Mouse (Mus musculus) liver, embryonic 14.5 days (tissue): Measurements from ENCODE around the gene Fhit. TPM values are rescaled to one million over a fixed set of nuclear protein-coding genes. Genes with fewer than 3 reads are reported as not detected.

Source experiments
- ATAC-seq: fragments of 200-750 bp; cut with Nextera tagmentation; 2 replicates; pipeline ENCODE4 v1.8.0; 2017; ENCODE audit warnings: moderate number of reproducible peaks, mild to moderate bottlenecking, moderate library complexity; ENCODE audit not compliant: insufficient read depth
- DNase-seq, 3 experiments: peaks; one replicate each; pipeline ENCODE4 v3.0.0-alpha.2; 2012 to 2013; ENCODE audit warnings: low read depth in 3 of 3, low spot score in 3 of 3
- H3K27ac ChIP-seq: fragments of 300-500 bp; sonication (generic); 2 replicates; pipeline ENCODE4 v1.5.1; 2014; ENCODE audit warnings: moderate library complexity, mild to moderate bottlenecking, control low read depth, inconsistent platforms
- H3K27me3 ChIP-seq: fragments of 300-500 bp; sonication (generic); 2 replicates; pipeline ENCODE4 v1.6.1; 2014; ENCODE audit warnings: mild to moderate bottlenecking, low read length, moderate library complexity; ENCODE audit not compliant: control insufficient read depth, insufficient read depth
- H3K36me3 ChIP-seq: fragments of 300-500 bp; sonication (generic); replicated peaks from 2 replicates; pipeline ENCODE4 v1.6.1; 2014; ENCODE audit warnings: low read depth; ENCODE audit not compliant: control insufficient read depth, insufficient read depth
- H3K4me1 ChIP-seq, 2 experiments: fragments of 200-500 bp in 1 of 2; fragments of 300-500 bp in 1 of 2; sonication (generic) in 1 of 2; replicated peaks; 2 replicates each; pipeline ENCODE4 v1.6.1; 2012 to 2014; ENCODE audit warnings: antibody characterized with exemption in 1 of 2, inconsistent platforms in 1 of 2, low read length in 1 of 2; ENCODE audit not compliant: control insufficient read depth in 2 of 2, insufficient read depth in 2 of 2
- H3K4me2 ChIP-seq: fragments of 300-500 bp; sonication (generic); 2 replicates; pipeline ENCODE4 v1.6.1; 2014; ENCODE audit warnings: low read depth, mild to moderate bottlenecking, control low read depth, moderate library complexity
- H3K4me3 ChIP-seq, 2 experiments: fragments of 200-500 bp in 1 of 2; fragments of 300-500 bp in 1 of 2; sonication (generic) in 1 of 2; 2 replicates each; pipeline ENCODE4 v1.5.1; 2012 to 2014; ENCODE audit warnings: low read depth in 2 of 2, low read length in 2 of 2, mild to moderate bottlenecking in 2 of 2, control low read depth in 1 of 2, inconsistent platforms in 1 of 2, moderate library complexity in 1 of 2; ENCODE audit not compliant: insufficient read depth in 1 of 2
- H3K9ac ChIP-seq: fragments of 300-500 bp; sonication (generic); replicated peaks from 2 replicates; pipeline ENCODE4 v1.6.1; 2014; ENCODE audit warnings: mild to moderate bottlenecking, control low read depth, moderate library complexity
- H3K9me3 ChIP-seq: fragments of 300-500 bp; sonication (generic); 2 replicates; pipeline ENCODE4 v1.6.1; 2016; ENCODE audit warnings: low read length, mixed read lengths; ENCODE audit not compliant: control insufficient read depth
- CTCF ChIP-seq: IDR thresholded peaks from 2 replicates; pipeline ENCODE4 v1.5.1; 2016; ENCODE audit warnings: antibody characterized with exemption, low read depth, control low read depth
- EP300 ChIP-seq: IDR thresholded peaks from 2 replicates; pipeline ENCODE4 v1.6.1; 2016; ENCODE audit warnings: antibody characterized with exemption, low read depth
- WGBS: fragments of 180-500 bp; shearing (Covaris S2); extraction: QIAGEN DNeasy Blood & Tissue Kit; methylation state at CpG from one replicate; pipeline ENCODE4 v1.1.7; 2014; ENCODE audit not compliant: insufficient replicate concordance; 5-methylcytosine and 5-hydroxymethylcytosine counted together
- polyA plus RNA-seq, 2 experiments: library from polyadenylated mRNA; depleted of rRNA in 1 of 2; stranded (reverse) in 1 of 2; unstranded in 1 of 2; fragments of >200 nt; fragmentation: Nextera tagmentation in 1 of 2; extraction: Ambion mirVana in 1 of 2; gene quantifications; 2 replicates each; pipeline versions ENCODE4 v1.2.1 to v1.2.3; 2012 to 2014

Fhit gene
- 1.3 and 1.4 TPM in 2 replicates for polyA plus RNA-seq (2012; rRNA removed)
- 1.9 and 2.4 TPM in 2 replicates for polyA plus RNA-seq (2014; fragmentation: Nextera tagmentation; extraction: Ambion mirVana)

DNA sequence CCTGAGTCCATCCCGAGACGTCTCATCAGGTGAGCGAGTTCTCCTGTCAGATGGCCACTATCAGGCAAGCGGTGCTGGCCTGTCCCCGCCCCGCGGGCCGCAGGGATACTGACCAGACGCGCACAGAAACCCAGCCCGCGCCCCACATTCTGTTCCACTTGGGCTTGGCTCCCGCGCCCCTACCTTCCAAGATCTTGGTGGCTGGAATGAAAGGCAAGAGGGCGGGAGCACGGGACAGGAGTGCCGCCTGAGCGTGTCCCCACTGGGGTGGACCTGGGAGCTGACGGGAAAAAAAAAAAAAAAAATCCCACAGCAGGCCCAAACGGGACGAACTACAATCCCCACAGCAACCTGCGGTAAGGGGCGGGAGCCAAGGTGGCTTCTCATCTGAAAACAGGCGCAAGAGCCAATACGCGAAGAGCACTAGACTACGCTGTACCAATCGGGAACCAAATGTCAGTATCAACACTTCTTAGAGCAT lies at the start of gene Fhit:
TSS of gene Fhit (minus strand) at position 285 of the 481 bp plus-strand sequence.
- TF ChIP-seq CTCF (no peak), EP300 (no peak)
- Histone ChIP-seq H3K4me1 (peaks cover 0 to 4% of the 10 kb centered on the region in 2 experiments; a peak in 1 of 4 replicates), H3K9ac (0 out of 2 replicates have a peak within 1 kb of the TSS, but pooled peaks have one; percentile 23), H3K9me3 (no peaks in the 10 kb centered on the region), H3K4me2 (peak within 1 kb of the TSS; percentile 67), H3K4me3 (peak within 1 kb of the TSS; percentile 58 to 65), H3K36me3 (no peaks in the 10 kb centered on the region), H3K27ac (no peak within 1 kb of the TSS), H3K27me3 (no peaks in the 10 kb centered on the region)
- peak; percentile 87 for ATAC-seq
- peak; percentile 35 to 39 (median 38) for DNase-seq
- WGBS: under 1% methylated on average over 28 of the region's 28 CpGs

DNA sequence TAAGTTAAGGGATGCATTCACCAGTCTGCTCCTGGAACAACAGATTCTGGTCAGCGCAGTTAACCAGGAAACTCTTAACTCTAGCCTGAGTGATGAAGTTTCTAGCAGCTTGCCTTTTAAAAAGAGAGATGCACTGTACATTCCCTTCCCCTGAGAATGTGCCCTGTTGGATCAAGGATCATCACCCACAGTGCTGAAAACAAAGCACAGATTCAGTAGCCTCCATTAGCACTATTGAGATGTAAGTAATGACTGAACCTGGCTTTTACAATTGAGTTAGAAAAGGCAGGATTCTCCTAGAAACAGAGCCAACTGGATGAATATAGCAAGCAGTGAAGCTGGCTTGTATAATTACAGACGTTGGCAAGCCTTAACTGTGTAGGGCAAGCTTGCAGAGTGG lies 45.0 kb upstream of the Fhit start:
- Histone ChIP-seq H3K9me3 (no peaks in the 10 kb centered on the region), H3K27me3 (no peaks in the 10 kb centered on the region), H3K9ac (no peak overlapping the region), H3K4me1 (no peaks in the 10 kb centered on the region), H3K4me3 (no peak overlapping the region), H3K27ac (no peak overlapping the region), H3K36me3 (no peaks in the 10 kb centered on the region), H3K4me2 (no peak overlapping the region)
- ATAC-seq (no peak), DNase-seq (no peak)
- no peak for TF ChIP-seq EP300
- no peak for TF ChIP-seq CTCF
- 46% methylated on average over 2 of the region's 2 CpGs for WGBS

DNA sequence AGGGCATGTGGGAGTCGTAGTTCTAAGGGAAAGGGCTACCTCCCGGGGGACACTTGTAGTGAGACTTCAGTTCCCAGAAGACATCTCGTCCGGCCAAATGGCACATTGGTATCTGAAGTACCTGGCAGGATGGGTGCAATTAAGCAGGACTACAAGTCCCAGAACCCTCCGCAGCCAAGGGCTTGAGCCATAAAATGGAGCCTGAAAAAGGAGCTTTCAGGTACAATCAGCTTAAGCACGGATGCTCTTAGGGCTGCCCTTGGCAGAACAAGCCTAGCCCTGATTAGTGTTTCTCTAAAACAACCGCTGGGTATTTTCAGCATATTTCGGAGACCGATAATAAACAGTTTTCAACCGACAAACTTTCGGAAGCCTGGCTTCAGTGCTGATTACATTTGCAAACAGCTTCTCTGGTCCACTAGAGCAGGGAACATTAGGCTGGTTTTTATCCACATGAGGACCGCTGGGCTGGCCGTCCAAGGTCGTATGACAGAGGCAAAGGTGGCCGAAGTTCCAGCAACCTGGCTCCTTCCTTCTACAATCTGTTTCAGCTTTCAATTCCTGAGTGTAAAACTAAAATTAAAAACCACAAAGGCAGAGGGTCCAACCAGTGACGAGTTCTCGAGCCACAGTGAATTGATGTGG lies 907 bp downstream of the Fhit start:
- H3K9me3 ChIP-seq: no peaks in the 10 kb centered on the region
- ATAC-seq: peak; percentile 60
- 7% methylated on average over 17 of the region's 17 CpGs for WGBS
- H3K9ac ChIP-seq: no peak overlapping the region
- peak overlapping the region; percentile 58 to 65 for H3K4me3 ChIP-seq
- no peaks in the 10 kb centered on the region for H3K27me3 ChIP-seq
- TF ChIP-seq CTCF (no peak), EP300 (no peak)
- peak overlapping the region; percentile 67 for H3K4me2 ChIP-seq
- H3K36me3 ChIP-seq: no peaks in the 10 kb centered on the region
- no peak overlapping the region for H3K27ac ChIP-seq
- H3K4me1 ChIP-seq: peaks cover 0 to 4% of the 10 kb centered on the region in 2 experiments; a peak in 1 of 4 replicates
- DNase-seq: peak in 1 of 3 experiments; percentile 14

DNA sequence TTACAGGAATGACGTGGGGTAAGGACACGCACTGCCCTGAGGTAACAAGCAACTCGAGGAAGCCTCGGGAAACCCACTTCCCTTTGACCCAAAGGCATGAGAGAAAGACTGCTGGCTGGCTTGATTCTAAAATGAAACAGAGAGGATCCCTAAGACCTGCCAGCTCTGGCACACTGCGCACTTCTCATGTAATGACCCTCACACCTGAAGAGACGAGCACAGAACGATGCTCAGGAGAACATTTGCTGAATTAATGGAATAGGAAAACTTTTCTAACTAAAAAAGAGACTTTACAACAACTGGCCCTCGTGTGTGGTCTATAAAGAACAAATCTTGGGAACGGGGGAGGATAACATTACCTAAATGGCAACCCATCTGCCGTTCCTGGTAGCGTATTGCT lies 2.2 kb downstream of the Fhit start:
- Histone ChIP-seq H3K27ac (no peak overlapping the region), H3K36me3 (no peaks in the 10 kb centered on the region), H3K9me3 (no peaks in the 10 kb centered on the region), H3K4me2 (no peak overlapping the region), H3K27me3 (no peaks in the 10 kb centered on the region), H3K4me1 (peaks cover 0 to 4% of the 10 kb centered on the region in 2 experiments; a peak in 1 of 4 replicates), H3K9ac (no peak overlapping the region), H3K4me3 (no peak overlapping the region)
- TF ChIP-seq EP300 (no peak), CTCF (no peak)
- no peak for DNase-seq
- WGBS: 72% methylated on average over 11 of the region's 11 CpGs
- no peak for ATAC-seq

DNA sequence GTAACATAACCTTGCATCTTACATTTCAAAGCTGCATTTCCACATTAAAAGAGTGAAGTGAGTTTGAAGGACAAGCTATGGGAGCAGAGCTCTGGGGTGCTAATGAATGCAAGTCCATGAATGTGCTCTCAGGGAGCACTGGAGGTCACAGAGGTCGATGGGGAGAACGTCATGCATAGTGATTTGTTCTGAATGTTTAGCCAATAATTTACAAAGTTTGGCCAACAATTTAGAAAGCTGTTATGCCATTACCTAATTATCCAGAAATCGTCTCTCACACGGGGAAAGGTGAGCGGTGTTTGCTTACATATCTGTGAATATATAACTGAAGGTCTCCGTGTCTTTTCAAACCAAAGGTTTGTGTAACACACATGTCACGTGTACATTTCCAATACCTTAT lies 2.8 kb downstream of the Fhit start:
- ATAC-seq (no peak), DNase-seq (no peak)
- Histone ChIP-seq H3K27me3 (no peaks in the 10 kb centered on the region), H3K9me3 (no peaks in the 10 kb centered on the region), H3K9ac (no peak overlapping the region), H3K4me2 (no peak overlapping the region), H3K4me3 (no peak overlapping the region), H3K27ac (no peak overlapping the region), H3K36me3 (no peaks in the 10 kb centered on the region), H3K4me1 (peaks cover 0 to 4% of the 10 kb centered on the region in 2 experiments; a peak in 1 of 4 replicates)
- TF ChIP-seq EP300: no peak
- no peak for TF ChIP-seq CTCF
- WGBS: 69% methylated on average over 7 of the region's 7 CpGs
